23 mouse cellular contexts compared by ENCODE assay signal in genomic region chr11:9056937-9057336, GRCm38 (mm10). TPM values are rescaled to one million over a fixed set of nuclear protein-coding genes. Genes with fewer than 3 reads are reported as not detected.
"Had no signal": no experiment of that assay in that cellular context is flagged by ENCODE, and none has a peak within 500 bp of the region (broad histone marks: within the 10 kb centered on the region; RNA-seq: fewer than 3 reads in every experiment).

No protein-coding gene starts in this region.

- ATAC-seq: intestine, postnatal 0 days; liver, embryonic 12.5 days had no signal

- H3K9me3 ChIP-seq: kidney, embryonic 15.5 days; limb, embryonic 12.5 days; limb, embryonic 15.5 days; liver, embryonic 12.5 days; liver, embryonic 15.5 days had no signal

- H3K4me3 ChIP-seq: kidney, embryonic 15.5 days; left cerebral cortex, adult 2 months; limb, embryonic 12.5 days; limb, embryonic 15.5 days; liver, embryonic 12.5 days; liver, embryonic 15.5 days had no signal

- H3K36me3 ChIP-seq: kidney, embryonic 15.5 days; limb, embryonic 12.5 days; limb, embryonic 15.5 days; liver, embryonic 12.5 days; liver, embryonic 15.5 days had no signal

- H3K27me3 ChIP-seq: liver, embryonic 12.5 days; liver, embryonic 15.5 days had no signal

- DNase-seq: kidney, adult 2 months; kidney, postnatal 10 days; kidney, postnatal 36 days; layer of hippocampus, postnatal 36 days; left cerebral cortex, postnatal 4 days; lung, adult 18-20 months; midbrain, embryonic 14.5 days; right cerebral cortex, adult 18-20 months; right cerebral cortex, postnatal 14 days; right cerebral cortex, postnatal 4 days; thymus, adult 2 months; thymus, postnatal 25 days had no signal

- H3K4me1 ChIP-seq: kidney, embryonic 15.5 days; limb, embryonic 12.5 days; limb, embryonic 15.5 days; liver, embryonic 12.5 days; liver, embryonic 15.5 days had no signal

RNA-seq across cellular contexts. Expression of gene Sun3, which starts 8.1 kb away (rescaled TPM):
- total RNA-seq: megakaryocyte-erythroid progenitor cell, adult 5-6 weeks; midbrain, postnatal 0 days had no signal
- polyA plus RNA-seq: kidney, embryonic 15.5 days; limb, embryonic 12.5 days; limb, embryonic 15.5 days; liver, embryonic 12.5 days; liver, embryonic 15.5 days; macrophage; midbrain, embryonic 11.5 days; midbrain, embryonic 14.5 days; midbrain, postnatal 0 days; thymus, adult 2 months had no signal

RNA-seq across cellular contexts. Expression of gene Gm11992, which starts 8.5 kb away (rescaled TPM):
- total RNA-seq: megakaryocyte-erythroid progenitor cell, adult 5-6 weeks had no signal
